16 mouse cellular contexts compared by ENCODE assay signal in genomic region chr5:143065230-143065629, GRCm38 (mm10). TPM values are rescaled to one million over a fixed set of nuclear protein-coding genes. Genes with fewer than 3 reads are reported as not detected.
DNase-seq lines count a peak whose midpoint lies in the region; ATAC-seq and TF ChIP-seq lines count a peak whose summit lies in the region.
"Had no signal": no experiment of that assay in that cellular context is flagged by ENCODE, and none has a peak within 500 bp of the region (broad histone marks: within the 10 kb centered on the region; RNA-seq: fewer than 3 reads in every experiment).

No protein-coding gene starts in this region.

- 90% methylated on average over 2 of the region's 2 CpGs for WGBS in heart, embryonic 11.5 days (ENCODE audit: insufficient replicate concordance)
- WGBS in liver, embryonic 12.5 days (ENCODE audit: insufficient replicate concordance): 83% methylated on average over 2 of the region's 2 CpGs
- WGBS in forebrain, postnatal 0 days: 52% methylated on average over 2 of the region's 2 CpGs

- peak; percentile 48 for DNase-seq in heart, adult 8-10 months (ENCODE audit: low spot score)
- no peak for DNase-seq in liver
- peak; percentile 72 for DNase-seq in brain, adult 2 months (ENCODE audit: low read depth, low spot score)
- peak; percentile 63 for DNase-seq in forebrain, postnatal 0 days
- DNase-seq in cerebellum, adult 9-10 months: no peak
- no peak for DNase-seq in urinary bladder, postnatal 4 days (ENCODE audit: low spot score in 2 of 2)
- DNase-seq: embryo, embryonic 11 days; lung, postnatal 14 days; thymus, postnatal 36 days had no signal

- no peak overlapping the region for H3K4me2 ChIP-seq in heart, embryonic 11.5 days
- no peak overlapping the region for H3K4me2 ChIP-seq in liver, embryonic 12.5 days
- H3K4me2 ChIP-seq in forebrain, postnatal 0 days (ENCODE audit: low read depth): no peak overlapping the region
- H3K4me2 ChIP-seq: kidney, embryonic 15.5 days; midbrain, embryonic 12.5 days; neural tube, embryonic 12.5 days had no signal

- H3K4me1 ChIP-seq in heart, embryonic 11.5 days (ENCODE audit: control insufficient read depth, insufficient read depth, low read length): peaks cover 17% of the 10 kb centered on the region
- H3K4me1 ChIP-seq in liver, embryonic 12.5 days: peaks cover 88% of the 10 kb centered on the region
- H3K4me1 ChIP-seq in forebrain, postnatal 0 days (ENCODE audit: insufficient read depth): no peaks in the 10 kb centered on the region
- H3K4me1 ChIP-seq: kidney, embryonic 15.5 days had no signal

- no peak overlapping the region for H3K9ac ChIP-seq in heart, embryonic 11.5 days (ENCODE audit: low read depth, low read length)
- no peak overlapping the region for H3K9ac ChIP-seq in liver, embryonic 12.5 days
- H3K9ac ChIP-seq in forebrain, postnatal 0 days: no peak overlapping the region
- H3K9ac ChIP-seq: kidney, embryonic 15.5 days; midbrain, embryonic 12.5 days; neural tube, embryonic 12.5 days had no signal

- peaks cover 16% of the 10 kb centered on the region for H3K36me3 ChIP-seq in heart, embryonic 11.5 days (ENCODE audit: control insufficient read depth, insufficient read depth, low read length)
- peaks cover 81% of the 10 kb centered on the region for H3K36me3 ChIP-seq in liver, embryonic 12.5 days
- peaks cover 19% of the 10 kb centered on the region for H3K36me3 ChIP-seq in forebrain, postnatal 0 days (ENCODE audit: insufficient read depth)

- no peak for TF ChIP-seq CTCF in forebrain, postnatal 0 days (IDR thresholded peaks at IDR 0.05; ENCODE audit: low read depth)

- ATAC-seq in heart, embryonic 11.5 days (replicated peaks; ENCODE audit: insufficient number of reproducible peaks, low FRiP score, low TSS enrichment): no peak
- ATAC-seq in liver, embryonic 12.5 days: no peak
- ATAC-seq in forebrain, postnatal 0 days: 0 out of 2 replicates have a peak, but pooled peaks have one; percentile 28
- ATAC-seq: CD4-positive, CD25-positive, alpha-beta regulatory T cell, adult 4 months had no signal

- H3K27me3 ChIP-seq in heart, embryonic 11.5 days (ENCODE audit: control insufficient read depth, insufficient read depth, low read length): no peaks in the 10 kb centered on the region
- H3K27me3 ChIP-seq in liver, embryonic 12.5 days (replicated peaks): no peaks in the 10 kb centered on the region
- H3K27me3 ChIP-seq in forebrain, postnatal 0 days (ENCODE audit: insufficient read depth, low read length): no peaks in the 10 kb centered on the region
- H3K27me3 ChIP-seq: kidney, embryonic 15.5 days; midbrain, embryonic 12.5 days; neural tube, embryonic 12.5 days had no signal

- H3K27ac ChIP-seq in heart, embryonic 11.5 days (ENCODE audit: low read depth, low read length): no peak overlapping the region
- H3K27ac ChIP-seq in liver, embryonic 12.5 days: peak overlapping the region; percentile 88
- no peak overlapping the region for H3K27ac ChIP-seq in forebrain, postnatal 0 days (ENCODE audit: low read depth, low read length)
- H3K27ac ChIP-seq: kidney, embryonic 15.5 days; midbrain, embryonic 12.5 days; neural tube, embryonic 12.5 days; stomach, postnatal 0 days had no signal

- H3K4me3 ChIP-seq in heart, embryonic 11.5 days (ENCODE audit: low read depth, low read length): no peak overlapping the region
- no peak overlapping the region for H3K4me3 ChIP-seq in liver, embryonic 12.5 days
- no peak overlapping the region for H3K4me3 ChIP-seq in forebrain, postnatal 0 days (ENCODE audit: low read depth, low read length)
- H3K4me3 ChIP-seq: kidney, embryonic 15.5 days; midbrain, embryonic 12.5 days; neural tube, embryonic 12.5 days had no signal

- H3K9me3 ChIP-seq in heart, embryonic 11.5 days (replicated peaks; ENCODE audit: control insufficient read depth, low read length): no peaks in the 10 kb centered on the region
- no peaks in the 10 kb centered on the region for H3K9me3 ChIP-seq in liver, embryonic 12.5 days (replicated peaks)
- H3K9me3 ChIP-seq in forebrain, postnatal 0 days (ENCODE audit: low read length): no peaks in the 10 kb centered on the region
- H3K9me3 ChIP-seq: kidney, embryonic 15.5 days; midbrain, embryonic 12.5 days; neural tube, embryonic 12.5 days had no signal

RNA-seq across cellular contexts. Expression of gene Rnf216, which starts 47.6 kb away (rescaled TPM):
- 10 to 100 TPM; 22.2 to 24.3 (median 24.0) TPM for total RNA-seq in heart, adult 8-10 months (2022)
- polyA plus RNA-seq in heart, embryonic 11.5 days (2014; fragmentation: Nextera tagmentation; extraction: Ambion mirVana): 22.8 and 35.2 TPM in 2 replicates
- 28.5 and 30.1 TPM in 2 replicates for polyA plus RNA-seq in liver, embryonic 12.5 days (2016; fragmentation: Nextera tagmentation; extraction: Ambion mirVana)
- total RNA-seq in forebrain, postnatal 0 days (2014; rRNA removed): 35.2 and 41.0 TPM in 2 replicates
- polyA plus RNA-seq in forebrain, postnatal 0 days (2015; fragmentation: Nextera tagmentation; extraction: Ambion mirVana): 25.9 and 29.3 TPM in 2 replicates

Comparison
In these comparisons a context has a peak if more than half of its experiments do, and no peak if none do; other contexts are left out.
1. DNase-seq: peak in heart, adult 8-10 months (single experiment), brain, adult 2 months (single experiment) and forebrain, postnatal 0 days (single experiment); none in liver (single experiment), cerebellum, adult 9-10 months (single experiment) and urinary bladder, postnatal 4 days (0 of 2).